Mouse (Mus musculus) kidney, embryonic 15.5 days (tissue): Measurements from ENCODE around the gene Magi1. TPM values are rescaled to one million over a fixed set of nuclear protein-coding genes. Genes with fewer than 3 reads are reported as not detected.

Experiments used
- ATAC-seq: fragments of 200-750 bp; cut with Nextera tagmentation; replicated peaks from 2 replicates; pipeline ENCODE4 v1.8.0; 2017; ENCODE audit warnings: moderate TSS enrichment; ENCODE audit not compliant: low FRiP score
- H3K27ac ChIP-seq: fragments of 300-500 bp; sonication (generic); 2 replicates; pipeline ENCODE4 v1.5.1; 2015; ENCODE audit warnings: mild to moderate bottlenecking, inconsistent platforms
- H3K27me3 ChIP-seq: fragments of 300-500 bp; sonication (generic); 2 replicates; pipeline ENCODE4 v1.6.1; 2015; ENCODE audit warnings: inconsistent platforms
- H3K36me3 ChIP-seq: fragments of 300-500 bp; sonication (generic); 2 replicates; pipeline ENCODE4 v1.6.1; 2015; ENCODE audit warnings: inconsistent platforms
- H3K4me1 ChIP-seq: fragments of 300-500 bp; sonication (generic); 2 replicates; pipeline ENCODE4 v1.6.1; 2015; ENCODE audit warnings: inconsistent platforms
- H3K4me2 ChIP-seq: fragments of 300-500 bp; sonication (generic); 2 replicates; pipeline ENCODE4 v1.6.1; 2015; ENCODE audit warnings: moderate library complexity, mild to moderate bottlenecking, inconsistent platforms
- H3K4me3 ChIP-seq: fragments of 300-500 bp; sonication (generic); replicated peaks from 2 replicates; pipeline ENCODE4 v1.5.1; 2015; ENCODE audit warnings: mild to moderate bottlenecking, inconsistent platforms
- H3K9ac ChIP-seq: fragments of 300-500 bp; sonication (generic); 2 replicates; pipeline ENCODE4 v1.6.1; 2015; ENCODE audit warnings: mild to moderate bottlenecking, inconsistent platforms
- H3K9me3 ChIP-seq: fragments of 300-500 bp; sonication (generic); replicated peaks from 2 replicates; pipeline ENCODE4 v1.6.1; 2016; ENCODE audit warnings: inconsistent platforms
- WGBS: fragments of 180-500 bp; shearing (Covaris S2); methylation state at CpG from one replicate; pipeline ENCODE4 v1.1.7; 2015; ENCODE audit warnings: mixed read lengths; 5-methylcytosine and 5-hydroxymethylcytosine counted together
- polyA plus RNA-seq: library from polyadenylated mRNA; unstranded; fragments of >200 nt; fragmentation: Nextera tagmentation; extraction: Ambion mirVana; gene quantifications from 2 replicates; pipeline ENCODE4 v1.2.1, GENCODE M21; 2015

The Magi1 gene
- polyA plus RNA-seq, 1 experiment from 2014 or later = 9.8 TPM

DNA sequence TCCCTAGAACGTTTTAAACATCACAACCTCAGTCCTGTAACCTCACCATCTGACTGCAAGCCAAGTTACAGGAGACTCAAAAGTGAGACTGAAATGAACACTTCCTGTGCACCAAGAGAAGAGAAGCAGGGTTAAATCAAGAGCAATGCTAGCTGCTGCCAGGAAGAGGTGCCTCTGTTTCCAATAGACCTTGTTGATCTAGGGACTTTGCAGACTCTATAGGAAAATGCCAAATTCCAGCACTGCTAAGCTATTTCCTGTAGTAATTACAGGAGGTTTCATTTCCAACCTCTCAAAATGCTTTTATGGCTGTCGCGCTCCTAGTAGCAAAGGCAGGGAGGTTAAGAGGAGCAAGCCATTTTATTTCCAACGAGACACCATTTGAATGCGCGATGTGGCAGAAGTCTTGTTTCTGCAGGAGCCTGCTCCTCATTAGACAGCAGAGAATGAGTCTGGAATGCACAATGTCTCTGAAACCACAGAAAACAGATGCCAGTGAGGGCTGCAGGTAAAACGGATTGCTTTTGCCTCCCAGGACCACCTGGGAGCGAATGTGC lies 222.2 kb downstream of the Magi1 start:
- Histone ChIP-seq H3K27me3 (no peaks in the 10 kb centered on the region), H3K4me1 (peaks cover 25% of the 10 kb centered on the region), H3K4me2 (no peak overlapping the region), H3K4me3 (no peak overlapping the region), H3K9me3 (no peaks in the 10 kb centered on the region), H3K9ac (no peak overlapping the region), H3K27ac (peak overlapping the region; percentile 49), H3K36me3 (no peaks in the 10 kb centered on the region)
- WGBS = 54% methylated on average over 8 of the region's 8 CpGs
- ATAC-seq = no peak

DNA sequence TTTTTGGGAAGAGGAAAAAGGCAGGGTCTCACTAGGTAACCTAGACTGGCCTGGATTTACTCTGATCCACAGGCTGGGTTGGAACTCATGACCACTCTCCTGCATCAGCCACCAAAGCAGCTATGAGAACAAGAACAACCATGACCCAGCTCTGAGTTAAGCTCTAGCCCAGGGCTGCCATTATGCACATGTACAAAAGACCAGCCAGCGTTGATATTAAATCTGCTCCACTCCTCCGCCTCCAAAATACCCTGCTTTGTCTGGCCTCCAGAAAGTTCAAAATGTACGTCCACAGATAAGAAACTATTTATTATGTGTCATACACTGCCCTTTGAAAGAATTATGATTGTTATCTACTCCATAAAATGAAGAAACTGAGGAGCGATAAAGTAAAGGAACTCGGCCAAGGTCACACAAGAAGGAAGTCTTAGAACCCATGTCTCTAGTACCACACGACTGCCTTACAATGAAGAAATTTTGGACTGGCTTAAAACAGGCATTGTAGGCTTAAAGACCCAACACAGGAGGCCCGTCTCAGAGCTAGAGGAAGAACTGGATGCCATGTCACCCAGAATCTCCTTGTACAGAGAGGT lies 223.0 kb downstream of the Magi1 start:
- peak overlapping the region; percentile 49 for H3K27ac ChIP-seq
- H3K9me3 ChIP-seq = no peaks in the 10 kb centered on the region
- H3K27me3 ChIP-seq = no peaks in the 10 kb centered on the region
- H3K4me1 ChIP-seq = peaks cover 25% of the 10 kb centered on the region
- no peaks in the 10 kb centered on the region for H3K36me3 ChIP-seq
- no peak overlapping the region for H3K4me3 ChIP-seq
- H3K9ac ChIP-seq = no peak overlapping the region
- no peak overlapping the region for H3K4me2 ChIP-seq
- ATAC-seq = no peak
- WGBS = 72% methylated on average over 7 of the region's 7 CpGs

DNA sequence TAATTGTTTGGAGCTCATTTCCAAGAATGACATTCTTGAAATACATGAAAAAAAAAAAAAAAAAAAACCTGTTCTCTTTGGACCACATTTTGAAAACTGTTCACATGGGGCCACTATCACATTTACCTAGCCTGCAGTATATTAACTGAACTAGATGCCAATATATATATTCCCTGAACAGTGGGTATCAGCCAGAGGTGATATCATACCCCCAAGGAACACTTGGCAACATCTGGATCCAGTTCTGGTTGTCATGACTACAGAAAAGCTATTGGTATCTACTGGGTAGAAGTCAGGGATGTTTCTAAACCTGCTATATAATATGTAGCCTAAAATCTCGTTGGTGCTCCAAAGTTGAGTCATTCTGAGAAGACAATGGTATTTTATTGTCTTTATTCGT lies 224.6 kb downstream of the Magi1 start:
- ATAC-seq = no peak
- no peaks in the 10 kb centered on the region for H3K36me3 ChIP-seq
- 81% methylated on average over 2 of the region's 2 CpGs for WGBS
- H3K9me3 ChIP-seq = no peaks in the 10 kb centered on the region
- no peak overlapping the region for H3K9ac ChIP-seq
- peaks cover 17% of the 10 kb centered on the region for H3K4me1 ChIP-seq
- H3K4me2 ChIP-seq = no peak overlapping the region
- H3K27me3 ChIP-seq = no peaks in the 10 kb centered on the region
- no peak overlapping the region for H3K4me3 ChIP-seq
- H3K27ac ChIP-seq = no peak overlapping the region

DNA sequence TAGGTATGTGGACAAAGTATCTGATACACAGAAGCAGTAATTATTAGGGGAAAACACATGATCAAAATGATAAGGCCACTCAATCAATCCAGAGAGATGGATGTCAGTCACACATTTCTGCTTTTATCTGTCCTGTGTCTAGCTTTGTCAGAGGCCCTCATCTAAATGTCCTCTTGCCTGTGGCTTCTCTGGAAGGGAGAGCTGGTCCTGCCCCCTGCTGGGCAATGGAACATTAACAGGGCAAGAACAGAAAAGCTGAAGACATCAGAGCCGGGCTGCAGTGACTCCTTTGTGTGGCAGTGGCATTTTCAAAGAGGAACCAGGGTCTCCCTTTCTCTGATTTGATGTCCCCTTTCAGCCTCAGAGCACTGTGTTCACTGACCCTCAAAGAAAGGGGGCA lies 229.8 kb downstream of the Magi1 start:
- Histone ChIP-seq H3K27me3 (no peaks in the 10 kb centered on the region), H3K27ac (no peak overlapping the region), H3K4me3 (no peak overlapping the region), H3K9me3 (no peaks in the 10 kb centered on the region), H3K36me3 (0 out of 2 replicates have a peak, but pooled peaks cover under 1% of the 10 kb centered on the region), H3K4me2 (no peak overlapping the region), H3K4me1 (no peaks in the 10 kb centered on the region), H3K9ac (no peak overlapping the region)
- ATAC-seq = no peak
- WGBS = 30% methylated on average over 1 of the region's 1 CpGs

DNA sequence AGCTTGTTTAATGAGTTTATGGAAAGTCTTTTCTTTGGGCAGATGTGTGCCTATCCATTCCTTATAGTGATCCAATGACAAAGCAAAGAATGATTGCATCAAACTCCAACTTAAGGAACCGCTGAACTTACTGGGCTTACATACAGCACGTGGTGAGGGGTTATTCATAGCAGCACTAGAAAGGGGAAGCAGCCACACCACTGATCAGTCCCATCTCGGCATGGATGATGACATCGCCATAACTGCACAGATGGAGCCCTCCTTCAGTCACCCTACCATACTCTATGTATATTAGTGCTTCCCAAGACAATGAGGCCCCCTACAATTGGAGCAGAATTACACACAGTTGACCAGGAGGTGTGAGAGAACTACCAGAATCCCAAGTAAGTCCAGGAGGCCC lies 238.5 kb downstream of the Magi1 start:
- H3K4me3 ChIP-seq = no peak overlapping the region
- no peaks in the 10 kb centered on the region for H3K9me3 ChIP-seq
- H3K27me3 ChIP-seq = no peaks in the 10 kb centered on the region
- H3K9ac ChIP-seq = no peak overlapping the region
- no peak for ATAC-seq
- H3K27ac ChIP-seq = no peak overlapping the region
- 86% methylated on average over 4 of the region's 4 CpGs for WGBS
- peaks cover 10% of the 10 kb centered on the region for H3K4me1 ChIP-seq
- H3K4me2 ChIP-seq = no peak overlapping the region
- 0 out of 2 replicates have a peak, but pooled peaks cover 5% of the 10 kb centered on the region for H3K36me3 ChIP-seq

DNA sequence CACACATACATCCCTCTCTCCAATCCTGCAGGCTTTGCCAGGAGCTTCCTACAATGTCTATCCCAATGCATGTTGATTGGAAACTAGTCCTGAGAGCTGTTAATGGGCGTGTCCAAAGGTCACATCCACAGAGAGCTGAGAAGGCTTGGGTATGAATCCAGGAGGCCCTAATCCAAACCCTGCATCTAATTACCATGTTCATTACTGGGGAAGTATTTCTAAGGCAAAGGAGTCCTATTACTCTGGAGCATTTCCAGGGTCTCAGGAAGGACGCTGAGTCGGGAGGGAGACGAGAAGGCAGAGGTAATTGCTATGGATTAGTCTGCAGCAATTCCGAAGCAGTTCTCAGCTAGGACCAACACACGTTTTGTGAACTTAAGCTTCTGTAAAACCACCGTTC lies 240.3 kb downstream of the Magi1 start:
- no peak overlapping the region for H3K4me2 ChIP-seq
- no peak overlapping the region for H3K27ac ChIP-seq
- H3K27me3 ChIP-seq = no peaks in the 10 kb centered on the region
- 58% methylated on average over 7 of the region's 7 CpGs for WGBS
- peaks cover 10% of the 10 kb centered on the region for H3K4me1 ChIP-seq
- H3K9me3 ChIP-seq = no peaks in the 10 kb centered on the region; the same call in 1 of the 2 replicates
- no peaks in the 10 kb centered on the region for H3K36me3 ChIP-seq
- no peak overlapping the region for H3K9ac ChIP-seq
- ATAC-seq = no peak
- H3K4me3 ChIP-seq = no peak overlapping the region

DNA sequence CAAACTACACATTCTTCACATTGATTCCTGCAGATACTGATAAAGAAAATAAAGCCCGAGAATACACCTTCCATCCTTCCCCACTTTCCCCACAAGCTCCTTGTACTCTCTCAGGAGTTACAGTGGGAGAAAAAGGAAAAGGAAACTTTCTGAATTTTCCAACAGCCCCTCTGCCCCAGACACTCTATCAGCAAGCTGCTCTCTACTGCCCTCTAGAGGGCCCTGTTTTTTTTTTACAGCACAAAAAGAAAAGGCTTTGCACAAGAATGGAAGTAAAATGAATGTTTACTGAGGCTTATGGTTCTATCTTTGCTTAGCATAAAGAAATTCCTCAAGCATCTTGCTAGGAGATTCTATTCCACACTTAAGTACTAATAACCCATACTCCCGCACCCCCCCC lies 243.6 kb downstream of the Magi1 start:
- Histone ChIP-seq H3K27me3 (no peaks in the 10 kb centered on the region), H3K4me2 (no peak overlapping the region), H3K9ac (no peak overlapping the region), H3K4me3 (no peak overlapping the region), H3K36me3 (no peaks in the 10 kb centered on the region), H3K27ac (no peak overlapping the region), H3K9me3 (no peaks in the 10 kb centered on the region; the same call in 1 of the 2 replicates), H3K4me1 (peaks cover 15% of the 10 kb centered on the region)
- ATAC-seq = no peak
- WGBS = 69% methylated on average over 2 of the region's 2 CpGs

DNA sequence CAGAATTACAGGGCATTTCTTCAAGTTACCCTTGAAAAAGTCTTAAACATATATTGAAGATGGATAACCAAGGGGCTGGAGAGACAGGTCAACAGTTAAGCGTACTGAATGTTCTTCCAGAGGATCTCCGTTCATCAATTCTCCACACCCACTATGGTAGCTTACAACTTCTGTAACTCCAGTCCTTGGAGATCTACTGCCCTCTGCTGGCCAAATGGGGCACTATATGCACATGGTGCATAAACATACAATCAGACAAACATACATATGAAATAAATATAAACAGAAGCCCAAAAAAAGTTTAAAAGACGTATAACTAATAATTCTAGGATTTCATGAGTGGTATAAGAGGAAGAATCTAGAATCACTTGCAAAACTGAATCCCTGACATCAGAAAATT lies 244.8 kb downstream of the Magi1 start:
- Histone ChIP-seq H3K27me3 (no peaks in the 10 kb centered on the region), H3K36me3 (no peaks in the 10 kb centered on the region), H3K4me3 (no peak overlapping the region), H3K9ac (no peak overlapping the region), H3K27ac (no peak overlapping the region), H3K9me3 (no peaks in the 10 kb centered on the region; the same call in 1 of the 2 replicates), H3K4me2 (no peak overlapping the region), H3K4me1 (peaks cover 15% of the 10 kb centered on the region)
- no peak for ATAC-seq
- 95% methylated on average over 3 of the region's 3 CpGs for WGBS

DNA sequence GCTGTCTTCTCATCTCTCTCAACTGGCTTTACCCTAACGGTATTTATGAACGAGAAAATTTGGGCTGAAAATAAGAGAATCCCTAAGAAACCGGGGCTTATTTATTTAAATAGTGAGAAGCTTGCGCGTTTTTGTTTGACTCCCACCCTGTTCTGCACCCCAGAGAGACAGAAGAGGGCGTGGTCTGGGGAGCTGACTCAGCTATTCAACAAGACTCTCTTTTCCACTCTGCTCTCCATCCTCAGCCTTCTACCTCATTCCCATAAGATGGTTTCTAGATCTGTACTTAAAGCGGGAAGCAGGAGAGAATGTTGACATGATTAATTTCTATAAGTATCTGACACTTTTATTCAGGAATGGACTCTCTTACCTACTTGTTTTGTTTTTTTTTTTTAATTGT lies 247.2 kb downstream of the Magi1 start:
- WGBS = 69% methylated on average over 7 of the region's 7 CpGs
- H3K27me3 ChIP-seq = no peaks in the 10 kb centered on the region
- no peaks in the 10 kb centered on the region; the same call in 1 of the 2 replicates for H3K9me3 ChIP-seq
- no peak overlapping the region for H3K9ac ChIP-seq
- H3K27ac ChIP-seq = no peak overlapping the region
- H3K36me3 ChIP-seq = no peaks in the 10 kb centered on the region
- H3K4me3 ChIP-seq = no peak overlapping the region
- ATAC-seq = no peak
- no peak overlapping the region for H3K4me2 ChIP-seq
- 0 out of 2 replicates have a peak, but pooled peaks cover 10% of the 10 kb centered on the region for H3K4me1 ChIP-seq

DNA sequence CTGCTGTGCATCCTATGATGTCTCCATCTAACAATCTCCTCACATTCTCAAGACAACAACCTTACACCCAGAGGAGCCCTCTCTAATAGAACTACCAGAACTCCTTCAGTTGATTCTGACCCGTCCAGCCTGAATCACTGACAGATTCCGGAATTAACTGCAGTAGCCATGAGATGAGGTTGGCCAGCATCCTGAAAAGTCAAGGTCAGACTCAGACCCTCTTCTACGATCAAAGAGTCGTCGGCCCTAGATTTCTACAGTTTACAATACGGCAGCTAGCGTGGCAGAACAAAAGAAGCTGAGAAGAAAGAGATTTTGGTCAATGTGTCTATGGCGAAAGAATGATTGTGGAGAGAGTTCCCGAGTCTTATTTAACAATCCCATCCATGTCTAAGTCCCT lies 257.4 kb downstream of the Magi1 start:
- no peak overlapping the region for H3K9ac ChIP-seq
- no peaks in the 10 kb centered on the region for H3K9me3 ChIP-seq
- peaks cover 7% of the 10 kb centered on the region; the same call in 1 of the 2 replicates for H3K4me1 ChIP-seq
- no peak overlapping the region for H3K4me3 ChIP-seq
- no peak overlapping the region for H3K4me2 ChIP-seq
- WGBS = 85% methylated on average over 9 of the region's 9 CpGs
- H3K27ac ChIP-seq = no peak overlapping the region
- H3K36me3 ChIP-seq = no peaks in the 10 kb centered on the region
- no peak for ATAC-seq
- H3K27me3 ChIP-seq = no peaks in the 10 kb centered on the region

DNA sequence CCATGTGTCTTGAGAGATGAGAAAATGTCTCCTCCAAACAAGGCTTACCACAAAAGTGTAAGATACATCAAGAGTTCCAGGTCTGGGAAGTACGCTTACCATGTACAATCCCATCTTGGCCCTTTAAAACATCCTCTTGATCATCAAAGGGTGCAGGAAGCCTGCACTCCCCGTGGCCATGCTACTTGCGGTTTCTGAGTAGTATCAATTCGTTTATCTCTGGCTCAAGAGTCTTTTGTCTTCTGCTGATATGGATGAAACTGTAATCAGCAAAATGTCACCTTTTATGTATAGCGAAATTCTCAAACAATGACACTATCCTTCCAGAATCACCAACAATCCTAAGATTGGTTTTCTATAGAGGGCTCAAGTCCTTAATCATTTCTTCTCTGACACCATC lies 261.3 kb downstream of the Magi1 start:
- 86% methylated on average over 5 of the region's 5 CpGs for WGBS
- ATAC-seq = no peak

DNA sequence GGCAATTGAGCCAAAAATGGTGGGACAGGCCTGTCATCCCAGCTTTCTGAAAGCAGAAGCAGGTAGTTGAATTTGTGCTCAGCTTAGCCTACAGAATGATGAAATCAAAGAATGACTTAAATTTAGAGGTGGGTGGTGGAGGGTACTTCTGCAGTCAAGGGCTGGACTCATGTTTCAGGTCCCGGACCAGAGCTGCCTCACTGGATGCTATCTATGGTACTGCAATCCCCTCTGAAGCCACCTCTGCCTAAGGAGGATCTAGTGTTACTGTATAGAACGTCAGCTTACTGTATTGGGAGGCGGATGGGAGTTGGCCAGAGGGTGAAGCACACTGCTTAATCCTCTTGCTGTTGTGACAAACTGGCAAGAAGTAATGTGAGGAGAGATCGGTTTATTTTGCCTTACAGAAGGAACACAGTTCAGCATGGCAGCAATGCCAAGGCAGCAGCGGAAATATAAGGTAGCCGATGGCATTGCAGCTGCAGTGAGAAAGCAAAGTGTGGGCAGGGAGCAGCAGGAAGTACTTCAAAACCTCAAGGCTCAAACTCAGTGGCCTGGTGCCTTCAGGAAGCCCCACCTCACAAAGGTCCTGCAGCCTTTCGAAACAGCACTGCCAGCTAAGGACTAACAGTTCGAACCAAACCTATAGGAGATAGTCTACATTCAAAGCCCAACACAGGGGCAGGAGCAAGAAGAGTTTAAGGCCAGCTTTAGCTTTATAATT lies 262.3 kb downstream of the Magi1 start:
- no peak overlapping the region for H3K4me2 ChIP-seq
- 76% methylated on average over 8 of the region's 8 CpGs for WGBS
- peaks cover 7% of the 10 kb centered on the region; the same call in 1 of the 2 replicates for H3K4me1 ChIP-seq
- ATAC-seq = no peak
- H3K4me3 ChIP-seq = no peak overlapping the region
- H3K9me3 ChIP-seq = no peaks in the 10 kb centered on the region
- no peak overlapping the region for H3K9ac ChIP-seq
- no peak overlapping the region for H3K27ac ChIP-seq
- no peaks in the 10 kb centered on the region for H3K36me3 ChIP-seq
- H3K27me3 ChIP-seq = no peaks in the 10 kb centered on the region

More for the DNA sequence above, 261.3 kb downstream of the Magi1 start:
- no peak overlapping the region for H3K9ac ChIP-seq
- no peak overlapping the region for H3K4me2 ChIP-seq
- H3K4me1 ChIP-seq = peaks cover 7% of the 10 kb centered on the region; the same call in 1 of the 2 replicates
- no peaks in the 10 kb centered on the region for H3K36me3 ChIP-seq
- H3K27ac ChIP-seq = no peak overlapping the region
- no peaks in the 10 kb centered on the region for H3K9me3 ChIP-seq
- H3K4me3 ChIP-seq = no peak overlapping the region
- H3K27me3 ChIP-seq = no peaks in the 10 kb centered on the region
